Mouse (Mus musculus): ENCODE measurements around the gene Spocd1. TPM values are rescaled to one million over a fixed set of nuclear protein-coding genes. Genes with fewer than 3 reads are reported as not detected.
A peak's percentile ranks its signal among the peaks of the same experiment; 100 is the strongest.

Gene Spocd1
- polyA plus RNA-seq, 1 experiment from 2014 or later, result not detected

DNA sequence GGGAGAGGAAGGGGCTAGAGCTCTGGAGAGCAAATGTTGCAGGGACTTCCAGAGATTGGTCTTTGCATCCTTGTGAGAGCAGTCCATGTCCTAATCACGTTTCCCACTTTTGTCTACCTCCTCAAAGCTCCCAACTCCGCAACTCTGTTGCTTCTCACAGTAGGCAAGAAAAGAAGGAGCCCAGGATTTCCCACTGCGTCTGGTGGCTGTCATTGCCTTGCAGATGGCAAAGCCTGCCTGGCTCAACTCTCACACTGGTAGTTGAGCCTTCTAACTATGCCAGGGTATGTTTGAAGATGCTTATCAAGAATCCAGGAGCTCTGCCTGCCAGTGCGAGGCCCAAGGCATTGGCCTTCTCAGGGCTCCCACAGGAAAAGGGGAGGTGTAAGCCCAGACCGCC lies 54.0 kb downstream of the Spocd1 start:
- H3K36me3 ChIP-seq, result no peaks in the 10 kb centered on the region
- no peaks in the 10 kb centered on the region for H3K9me3 ChIP-seq
- peaks cover 75% of the 10 kb centered on the region for H3K4me1 ChIP-seq (replicated peaks)
- H3K27me3 ChIP-seq, result peaks cover 45% of the 10 kb centered on the region
- H3K27ac ChIP-seq (replicated peaks), result peak overlapping the region; percentile 25; the same call in 1 of the 2 replicates
- no peak overlapping the region for H3K4me3 ChIP-seq
- ATAC-seq (ENCODE audit: low read depth), result no peak
- WGBS, result 12% methylated on average over 5 of the region's 5 CpGs
- H3K9ac ChIP-seq, result 0 out of 2 replicates have a peak overlapping the region, but pooled peaks have one; percentile 14
- H3K4me2 ChIP-seq, result peak overlapping the region; percentile 90; the same call in 1 of the 2 replicates

DNA sequence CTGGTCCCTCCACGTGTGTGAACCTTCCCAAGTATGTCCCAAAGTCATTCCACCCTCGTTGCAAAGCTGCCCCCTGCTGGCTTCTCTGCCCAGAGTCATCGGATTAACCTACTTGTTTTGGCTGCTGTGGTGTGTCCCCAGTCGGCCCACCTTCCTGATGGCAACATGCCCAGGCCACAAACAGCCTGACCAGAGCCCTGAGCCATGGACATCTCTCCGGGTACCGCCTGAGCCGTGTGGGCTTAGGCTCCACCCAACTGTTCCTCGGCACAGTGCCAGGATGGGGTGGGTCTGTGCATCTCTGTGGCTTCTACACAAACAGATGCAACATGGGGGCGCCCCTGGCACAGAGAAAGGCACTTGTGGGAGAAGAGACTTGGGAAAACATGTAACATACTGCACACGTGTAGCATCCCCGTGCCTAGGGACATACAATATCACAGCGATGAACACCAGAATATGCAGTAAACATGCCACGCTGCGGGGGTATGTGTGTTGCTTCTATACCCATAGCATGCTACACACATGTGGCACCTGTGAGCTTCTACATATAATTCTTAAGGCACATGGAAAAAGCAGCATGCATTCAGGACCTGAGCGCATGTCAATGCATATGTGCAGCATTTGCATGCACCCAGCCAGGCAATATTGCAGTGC lies 54.8 kb downstream of the Spocd1 start:
- Histone ChIP-seq H3K4me1 (replicated peaks) (peaks cover 75% of the 10 kb centered on the region), H3K4me2 (peak overlapping the region; percentile 90)
- WGBS, result 3% methylated on average over 15 of the region's 15 CpGs

DNA sequence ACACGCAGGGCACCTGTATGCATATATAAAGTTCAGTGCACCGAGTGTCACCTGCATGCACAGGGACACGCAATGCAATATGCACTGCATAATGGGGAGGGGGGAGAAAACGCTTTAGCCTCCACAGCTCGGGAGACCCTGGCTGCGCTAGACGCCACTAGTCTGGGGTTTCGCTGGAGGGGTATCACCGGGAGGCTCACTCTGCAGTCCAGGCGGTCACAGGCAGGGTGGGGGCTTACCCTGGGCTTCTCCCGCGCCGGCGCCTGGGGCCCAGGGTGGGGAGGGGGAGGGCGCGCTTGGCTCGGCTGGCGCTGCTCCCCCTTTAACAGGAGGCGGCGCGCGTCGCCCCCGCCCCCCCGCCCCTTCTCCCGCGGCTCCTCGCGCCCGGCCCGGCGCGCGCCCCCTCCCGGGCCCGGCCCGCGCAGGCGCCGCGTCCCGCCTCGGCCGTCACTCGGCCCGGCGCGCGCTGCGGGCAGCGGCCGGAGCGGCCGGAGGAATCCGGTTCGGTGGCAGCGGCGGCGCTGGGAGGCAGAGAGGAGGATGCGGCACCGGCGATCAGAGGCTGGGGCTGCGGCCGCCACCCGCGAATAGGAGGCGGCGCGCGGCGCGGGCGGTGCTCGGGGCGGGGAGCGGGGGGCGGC lies 55.5 kb downstream of the Spocd1 start, which contains the start of gene Adgrb2:
Gene Adgrb2, plus strand, starts transcription at position 450 of the 641 bp plus-strand sequence.
- no peaks in the 10 kb centered on the region for H3K9me3 ChIP-seq
- no peaks in the 10 kb centered on the region for H3K36me3 ChIP-seq
- peak within 1 kb of the TSS; percentile 93 for H3K9ac ChIP-seq
- H3K27ac ChIP-seq (replicated peaks), result peak within 1 kb of the TSS; percentile 87
- peak within 1 kb of the TSS; percentile 85 for H3K4me3 ChIP-seq
- peak; percentile 24; the same call in 1 of the 2 replicates for ATAC-seq (ENCODE audit: low read depth)
- H3K27me3 ChIP-seq, result peaks cover 59% of the 10 kb centered on the region
- WGBS, result 1% methylated on average over 38 of the region's 77 CpGs
- peaks cover 79% of the 10 kb centered on the region for H3K4me1 ChIP-seq (replicated peaks)
- H3K4me2 ChIP-seq, result peak within 1 kb of the TSS; percentile 90

More for the DNA sequence above, 54.8 kb downstream of the Spocd1 start:
- no peaks in the 10 kb centered on the region for H3K9me3 ChIP-seq
- H3K9ac ChIP-seq, result peak overlapping the region; percentile 93
- peaks cover 54% of the 10 kb centered on the region for H3K27me3 ChIP-seq
- H3K27ac ChIP-seq (replicated peaks), result peak overlapping the region; percentile 87
- ATAC-seq (ENCODE audit: low read depth), result peak; percentile 49
- H3K36me3 ChIP-seq, result no peaks in the 10 kb centered on the region
- peak overlapping the region; percentile 85 for H3K4me3 ChIP-seq

DNA sequence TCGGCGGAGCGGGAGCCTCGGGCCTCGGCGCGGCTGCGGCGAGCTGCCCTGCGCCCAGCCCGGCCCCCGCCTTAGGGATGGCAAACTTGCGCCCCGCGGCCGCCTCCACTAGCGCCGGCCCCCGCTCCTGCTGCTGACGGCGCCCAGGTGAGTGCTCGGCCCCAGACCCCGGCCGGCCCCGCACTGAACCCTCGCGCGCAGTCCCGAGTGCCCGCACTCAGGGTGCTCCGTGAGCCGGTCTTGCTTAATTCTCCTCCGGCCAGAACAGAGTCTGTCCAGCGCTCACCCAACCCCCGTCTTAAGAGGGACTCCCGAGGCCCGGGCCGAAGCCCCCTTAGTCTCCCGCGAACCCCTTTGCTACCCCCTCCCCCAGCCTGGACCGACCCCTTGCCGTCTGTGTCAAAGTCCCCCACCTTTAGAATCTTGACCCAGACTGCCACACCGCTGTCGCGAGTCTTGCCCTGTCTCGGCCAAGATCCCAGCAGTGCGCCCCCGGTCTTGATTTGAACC lies 56.2 kb downstream of the Spocd1 start:
- Histone ChIP-seq H3K4me2 (peak overlapping the region; percentile 90), H3K9ac (peak overlapping the region; percentile 93), H3K36me3 (no peaks in the 10 kb centered on the region), H3K27me3 (peaks cover 57% of the 10 kb centered on the region), H3K9me3 (no peaks in the 10 kb centered on the region), H3K4me3 (peak overlapping the region; percentile 85), H3K27ac (replicated peaks) (peak overlapping the region; percentile 87), H3K4me1 (replicated peaks) (peaks cover 86% of the 10 kb centered on the region)
- ATAC-seq (ENCODE audit: low read depth), result peak; percentile 5; the same call in 1 of the 2 replicates
- WGBS, result under 1% methylated on average over 36 of the region's 48 CpGs

DNA sequence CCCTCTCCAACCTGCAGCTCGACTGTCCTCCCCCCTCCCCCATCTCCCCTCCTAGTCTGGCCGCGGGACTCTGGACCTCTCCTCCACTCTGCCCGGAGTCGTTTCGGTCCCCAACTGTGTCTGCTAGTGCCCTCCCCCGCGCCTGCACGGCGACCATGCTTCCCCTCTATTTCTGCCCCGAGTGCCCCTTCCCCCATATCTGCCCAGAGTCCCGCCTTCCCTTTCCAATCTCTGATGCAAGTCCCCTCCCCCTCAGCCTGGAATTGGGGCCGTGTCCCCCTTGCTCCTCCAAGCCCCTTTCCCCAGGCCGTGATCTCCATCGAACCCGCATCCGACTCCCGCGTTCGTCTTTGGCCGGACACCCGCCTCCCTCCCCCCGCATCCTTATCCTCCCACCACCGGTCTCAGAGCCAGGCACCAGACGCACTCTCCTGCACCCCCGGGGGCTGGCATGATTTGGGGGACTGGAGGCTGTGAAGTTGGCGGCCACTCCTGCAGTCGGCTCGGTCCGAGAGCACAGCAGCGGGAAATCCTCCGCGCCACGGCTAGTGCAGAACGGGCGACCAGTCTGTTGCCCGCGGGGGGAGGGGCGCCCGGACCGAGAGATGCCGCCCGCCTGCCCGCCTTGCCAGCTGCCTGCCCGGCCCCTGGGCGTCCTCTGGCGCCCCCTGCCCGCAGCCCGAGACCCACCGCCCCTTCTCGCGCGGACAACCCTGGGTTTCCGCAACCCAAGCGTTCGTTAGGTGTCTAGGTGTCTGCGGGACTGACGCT lies 56.8 kb downstream of the Spocd1 start:
- Histone ChIP-seq H3K36me3 (no peaks in the 10 kb centered on the region), H3K4me3 (peak overlapping the region; percentile 85), H3K4me2 (peak overlapping the region; percentile 90), H3K9me3 (no peaks in the 10 kb centered on the region), H3K27ac (replicated peaks) (peak overlapping the region; percentile 87), H3K9ac (peak overlapping the region; percentile 93), H3K4me1 (replicated peaks) (peaks cover 88% of the 10 kb centered on the region), H3K27me3 (peaks cover 53% of the 10 kb centered on the region)
- ATAC-seq (ENCODE audit: low read depth), result peak; percentile 16
- under 1% methylated on average over 58 of the region's 58 CpGs for WGBS

DNA sequence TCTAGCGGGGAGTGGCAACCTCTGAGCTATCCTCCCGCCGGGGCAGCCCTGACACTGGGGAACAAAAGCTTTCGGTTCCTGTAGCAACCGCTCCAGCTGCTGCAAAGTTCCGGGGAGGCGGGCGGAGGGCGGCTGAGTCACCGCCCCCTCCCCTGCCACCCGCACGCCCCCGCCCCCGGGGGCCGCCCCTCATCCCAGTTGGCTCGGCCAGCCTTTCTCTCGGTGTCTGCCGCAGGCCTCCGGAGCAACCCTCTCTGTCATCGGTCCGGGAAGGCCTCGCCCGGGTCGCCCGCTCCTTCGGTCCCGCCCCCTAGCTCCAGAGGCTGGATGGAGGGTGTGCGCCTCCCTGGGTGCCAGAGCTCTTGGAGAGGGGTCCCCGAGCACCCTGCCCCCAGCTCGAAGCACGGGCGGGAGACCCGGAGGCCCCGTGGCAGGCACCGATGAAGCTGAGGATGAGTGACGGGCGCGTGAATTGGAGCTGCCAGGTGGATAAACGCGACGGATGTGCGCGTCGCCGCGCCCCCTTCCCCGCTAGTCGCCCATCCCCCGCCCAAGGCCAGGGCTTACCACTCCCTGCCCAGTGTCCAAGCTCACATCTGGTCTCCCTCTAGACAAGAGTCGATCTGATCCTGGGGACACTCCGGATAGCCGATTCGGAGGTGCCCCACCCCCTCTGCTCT lies 58.9 kb downstream of the Spocd1 start:
- WGBS, result 1% methylated on average over 48 of the region's 53 CpGs
- Histone ChIP-seq H3K27me3 (peaks cover 38% of the 10 kb centered on the region), H3K36me3 (peaks cover 11% of the 10 kb centered on the region), H3K4me1 (replicated peaks) (peaks cover 71% of the 10 kb centered on the region), H3K9me3 (no peaks in the 10 kb centered on the region), H3K27ac (replicated peaks) (no peak overlapping the region), H3K9ac (peak overlapping the region; percentile 75), H3K4me3 (peak overlapping the region; percentile 85), H3K4me2 (peak overlapping the region; percentile 90)
- no peak for ATAC-seq (ENCODE audit: low read depth)

DNA sequence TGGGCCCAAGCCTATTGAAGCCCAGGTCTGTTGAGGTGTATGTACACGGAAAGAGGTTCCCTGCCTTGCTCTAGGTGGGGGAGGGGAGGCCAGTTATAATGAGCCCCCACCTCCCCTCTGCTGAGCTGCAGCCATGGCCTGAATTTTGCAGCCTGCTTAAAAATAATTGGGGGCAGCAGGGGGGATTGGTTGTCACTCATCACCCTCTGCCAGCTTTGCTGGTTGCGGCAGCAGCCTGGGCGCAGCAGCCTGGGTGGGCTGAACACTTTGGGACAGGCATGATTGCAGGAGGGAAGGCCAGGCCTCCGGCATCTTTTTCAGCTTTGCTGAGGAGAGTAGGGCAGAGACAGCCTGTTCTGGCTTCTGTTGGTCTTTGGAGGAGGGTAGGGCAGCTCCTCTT lies 60.9 kb downstream of the Spocd1 start:
- H3K9ac ChIP-seq, result no peak overlapping the region
- H3K4me1 ChIP-seq (replicated peaks), result peaks cover 74% of the 10 kb centered on the region
- 67% methylated on average over 4 of the region's 4 CpGs for WGBS
- no peaks in the 10 kb centered on the region for H3K9me3 ChIP-seq
- H3K4me3 ChIP-seq, result no peak overlapping the region
- H3K4me2 ChIP-seq, result no peak overlapping the region
- peaks cover 19% of the 10 kb centered on the region for H3K36me3 ChIP-seq
- no peak overlapping the region for H3K27ac ChIP-seq (replicated peaks)
- H3K27me3 ChIP-seq, result peaks cover 29% of the 10 kb centered on the region
- no peak for ATAC-seq (ENCODE audit: low read depth)

DNA sequence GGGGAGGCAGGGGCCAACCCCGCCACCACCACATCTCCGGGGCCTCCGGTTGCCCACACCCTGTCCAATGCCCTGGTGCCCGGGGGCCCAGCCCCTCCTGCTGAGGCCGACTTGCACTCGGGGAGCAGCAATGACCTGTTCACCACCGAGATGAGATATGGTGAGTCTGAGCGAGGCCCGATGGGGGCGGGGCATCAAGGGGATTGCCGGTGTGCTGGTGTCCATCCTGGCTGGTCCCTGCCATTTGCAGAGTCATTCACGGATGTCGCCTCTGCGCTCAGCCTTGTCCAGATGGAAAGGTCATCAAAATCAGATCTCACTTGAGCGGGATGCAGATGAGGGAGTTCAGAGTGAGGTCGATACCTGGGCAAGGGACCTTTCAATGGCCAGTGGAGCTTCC lies 63.7 kb downstream of the Spocd1 start:
- Histone ChIP-seq H3K36me3 (peaks cover 28% of the 10 kb centered on the region), H3K9me3 (no peaks in the 10 kb centered on the region), H3K9ac (no peak overlapping the region), H3K27ac (replicated peaks) (no peak overlapping the region), H3K27me3 (peaks cover 15% of the 10 kb centered on the region), H3K4me1 (replicated peaks) (peaks cover 59% of the 10 kb centered on the region), H3K4me3 (no peak overlapping the region), H3K4me2 (no peak overlapping the region)
- ATAC-seq (ENCODE audit: low read depth), result no peak
- 77% methylated on average over 16 of the region's 16 CpGs for WGBS

DNA sequence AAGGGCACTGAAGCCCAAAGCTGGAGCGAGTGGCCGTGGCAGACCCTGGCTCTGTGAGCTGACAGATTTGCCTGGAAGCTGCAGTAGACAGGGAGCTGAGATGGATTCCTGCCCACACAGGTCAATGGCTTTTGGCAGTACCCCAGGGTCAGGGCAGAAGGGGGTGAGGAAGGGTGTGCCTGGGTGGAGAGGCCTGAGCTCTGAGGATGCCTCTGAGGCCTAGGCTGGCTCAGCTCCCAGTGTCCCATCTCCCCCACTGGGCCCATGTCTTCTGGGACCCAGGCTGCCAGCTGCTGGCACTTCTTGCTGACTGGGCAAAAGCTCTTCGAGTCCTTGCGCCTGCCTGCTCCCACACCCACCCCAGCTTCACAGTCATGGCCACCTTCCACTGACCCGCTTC lies 64.2 kb downstream of the Spocd1 start:
- ATAC-seq (ENCODE audit: low read depth), result no peak
- no peaks in the 10 kb centered on the region for H3K9me3 ChIP-seq
- no peak overlapping the region for H3K4me3 ChIP-seq
- WGBS, result 89% methylated on average over 5 of the region's 5 CpGs
- no peak overlapping the region for H3K4me2 ChIP-seq
- no peak overlapping the region for H3K9ac ChIP-seq
- H3K36me3 ChIP-seq, result peaks cover 28% of the 10 kb centered on the region
- peaks cover 54% of the 10 kb centered on the region for H3K4me1 ChIP-seq (replicated peaks)
- H3K27ac ChIP-seq (replicated peaks), result peak overlapping the region; percentile 79; the same call in 1 of the 2 replicates
- H3K27me3 ChIP-seq, result peaks cover 13% of the 10 kb centered on the region

DNA sequence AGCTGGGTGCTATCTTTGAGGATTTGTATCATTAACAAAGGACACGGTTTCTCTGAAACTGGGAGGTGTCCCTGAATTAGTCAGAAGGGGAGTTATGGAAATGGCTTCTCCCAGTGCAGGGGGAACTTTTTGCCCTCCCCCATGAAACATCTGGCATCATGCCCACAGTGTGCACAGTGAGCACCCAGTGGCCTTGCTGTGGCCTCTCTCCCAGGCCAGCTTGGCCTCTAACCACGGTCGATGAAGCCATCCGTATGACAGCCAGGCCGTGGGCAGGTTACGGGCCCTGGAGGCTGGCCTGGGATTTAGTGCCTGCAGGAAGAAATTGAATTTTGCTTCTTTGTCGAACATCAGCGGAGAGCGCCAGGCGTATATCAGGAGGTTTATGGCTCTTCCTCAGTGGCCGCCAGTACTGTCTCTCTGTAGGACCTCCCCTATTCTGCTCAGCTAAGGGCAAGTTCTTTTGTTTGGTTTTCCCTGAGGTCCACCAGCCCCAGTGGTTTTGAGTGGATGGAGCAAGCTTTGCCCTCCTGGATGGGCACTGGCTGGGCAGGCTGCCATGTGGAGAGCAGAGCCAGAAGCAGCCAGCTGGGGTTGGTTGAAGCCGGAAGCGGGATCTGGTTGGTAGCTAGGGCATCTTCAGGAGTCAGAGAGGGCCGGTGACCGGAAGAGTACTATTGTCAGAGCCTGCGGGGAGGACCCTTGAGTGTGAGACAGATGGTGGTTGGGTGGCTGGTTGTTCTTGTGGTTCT lies 65.1 kb downstream of the Spocd1 start:
- Histone ChIP-seq H3K36me3 (peaks cover 33% of the 10 kb centered on the region), H3K27ac (replicated peaks) (peak overlapping the region; percentile 79), H3K4me1 (replicated peaks) (peaks cover 45% of the 10 kb centered on the region), H3K4me2 (no peak overlapping the region), H3K9me3 (no peaks in the 10 kb centered on the region), H3K4me3 (no peak overlapping the region), H3K9ac (peak overlapping the region; percentile 49), H3K27me3 (peaks cover 4% of the 10 kb centered on the region)
- WGBS, result 54% methylated on average over 16 of the region's 16 CpGs
- ATAC-seq (ENCODE audit: low read depth), result peak; percentile 55

DNA sequence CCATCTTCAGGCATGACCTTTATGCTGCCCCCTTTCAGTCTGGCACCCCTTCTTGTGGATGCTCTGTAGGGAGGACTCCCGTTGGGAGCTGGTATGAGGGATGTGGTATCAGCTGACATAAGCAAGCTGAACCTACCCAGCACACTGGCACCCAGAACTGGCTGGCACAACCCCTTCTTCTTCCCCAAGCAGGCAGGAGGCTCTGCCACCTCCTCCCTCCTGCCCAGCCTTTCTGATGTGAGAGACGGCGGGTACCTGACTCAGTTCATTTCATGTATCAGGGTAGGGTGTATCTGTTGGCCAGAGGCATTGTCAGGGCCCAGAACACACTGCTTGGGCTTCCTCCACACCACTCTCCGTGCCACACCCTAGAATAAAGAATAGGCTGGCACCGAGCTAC lies 65.7 kb downstream of the Spocd1 start:
- peaks cover 39% of the 10 kb centered on the region for H3K4me1 ChIP-seq (replicated peaks)
- WGBS, result 85% methylated on average over 5 of the region's 5 CpGs

More for the DNA sequence above, 65.7 kb downstream of the Spocd1 start:
- Histone ChIP-seq H3K9me3 (no peaks in the 10 kb centered on the region), H3K9ac (no peak overlapping the region), H3K27me3 (no peaks in the 10 kb centered on the region; the same call in 1 of the 2 replicates), H3K4me3 (no peak overlapping the region), H3K4me2 (no peak overlapping the region), H3K36me3 (peaks cover 36% of the 10 kb centered on the region), H3K27ac (replicated peaks) (peak overlapping the region; percentile 79)
- peak; percentile 9; the same call in 1 of the 2 replicates for ATAC-seq (ENCODE audit: low read depth)
